Mouse (Mus musculus): ENCODE results near the gene Adipoq.

GRCm38 (mm10) chr16:23170813-23171212, 24.5 kb downstream of the Adipoq start:
- no peak for TF ChIP-seq CTCF (IDR thresholded peaks at IDR 0.05; ENCODE audit: low read depth, low read length)
- no peak for TF ChIP-seq POLR2A (IDR thresholded peaks at IDR 0.05; ENCODE audit: extremely low read depth, insufficient read depth, low read length)
